Mouse (Mus musculus): Measurements from ENCODE around the gene Dlx5.

Dlx5 gene

DNA sequence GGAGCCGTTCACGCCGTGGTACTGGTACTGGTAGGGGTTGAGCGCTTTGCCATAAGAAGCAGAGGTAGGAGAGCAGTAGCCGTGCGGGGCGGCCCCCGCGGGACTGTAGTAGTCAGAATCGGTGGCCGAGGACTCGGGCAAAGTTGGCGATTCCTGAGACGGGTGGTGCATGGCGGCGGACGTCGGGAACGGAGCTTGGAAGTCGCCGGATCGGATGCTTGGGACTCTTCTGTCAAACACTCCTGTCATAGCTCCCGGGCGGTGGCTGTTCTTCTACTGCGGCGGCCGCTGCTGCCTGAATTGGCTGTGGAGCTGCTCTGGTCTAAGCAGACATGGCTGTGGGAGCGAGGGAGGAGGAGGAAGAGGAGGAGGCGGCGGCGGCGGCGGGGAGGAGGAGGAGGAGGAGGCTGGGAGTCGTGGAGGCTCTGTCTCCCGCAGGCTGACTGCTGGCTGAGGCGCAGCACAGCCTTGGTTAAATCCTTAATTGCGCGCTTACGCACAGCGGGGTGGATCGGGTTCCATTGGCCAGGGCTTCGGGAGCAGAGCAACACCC lies at the start of gene Dlx5:
Gene Dlx5 (minus strand): TSS at position 448 of the 553 bp plus-strand sequence.
- no peak for DNase-seq (ENCODE audit: low spot score)

GRCm38 (mm10) chr6:6931507-6931906 lies 49.6 kb upstream of the Dlx5 start:
- DNase-seq (ENCODE audit: low spot score): no peak

- no peak for DNase-seq (ENCODE audit: low spot score)
Observed at GRCm38 (mm10) chr6:6930831-6931230, 48.9 kb upstream of the Dlx5 start.

- DNase-seq (ENCODE audit: low spot score): no peak
Observed at GRCm38 (mm10) chr6:6925264-6925663, 43.4 kb upstream of the Dlx5 start.

GRCm38 (mm10) chr6:6917334-6917733 lies 35.4 kb upstream of the Dlx5 start:
- no peak for DNase-seq (ENCODE audit: low spot score)

GRCm38 (mm10) chr6:6915526-6915915 lies 33.6 kb upstream of the Dlx5 start:
- no peak for DNase-seq (ENCODE audit: low spot score)

DNA sequence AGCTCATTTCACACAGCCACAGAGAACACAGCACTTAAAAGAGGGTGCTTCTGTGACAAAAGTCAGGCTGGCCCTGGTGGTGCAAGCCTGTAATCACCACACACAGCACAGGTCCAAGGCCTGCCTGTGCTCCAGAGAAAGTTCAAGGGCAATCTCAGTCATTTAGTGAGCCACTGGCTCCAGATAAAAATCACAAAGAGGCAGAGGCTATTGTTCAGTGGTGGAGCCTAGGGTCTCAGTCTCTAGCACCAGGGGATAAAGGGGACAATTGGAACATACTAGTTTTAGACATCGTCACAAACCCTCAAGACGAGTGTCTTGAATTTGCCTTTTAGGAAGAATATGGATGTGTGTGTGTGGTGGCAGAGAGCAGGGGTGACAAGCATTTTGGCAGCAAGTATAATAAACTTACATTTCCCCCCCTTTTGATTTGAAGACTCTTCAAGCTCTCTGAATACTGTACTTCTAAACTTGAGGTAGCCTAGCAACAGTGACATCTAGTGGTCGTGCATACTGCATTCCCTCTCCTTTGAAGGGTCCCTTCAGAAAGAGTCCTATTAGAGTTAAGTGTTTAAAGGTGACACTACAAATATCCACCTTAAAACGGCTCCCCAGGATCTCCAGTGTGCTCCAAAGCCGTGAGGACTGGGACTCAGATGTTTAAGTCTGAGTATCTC lies 33.1 kb upstream of the Dlx5 start:
- peak; percentile 75 for DNase-seq (ENCODE audit: low spot score)

DNA sequence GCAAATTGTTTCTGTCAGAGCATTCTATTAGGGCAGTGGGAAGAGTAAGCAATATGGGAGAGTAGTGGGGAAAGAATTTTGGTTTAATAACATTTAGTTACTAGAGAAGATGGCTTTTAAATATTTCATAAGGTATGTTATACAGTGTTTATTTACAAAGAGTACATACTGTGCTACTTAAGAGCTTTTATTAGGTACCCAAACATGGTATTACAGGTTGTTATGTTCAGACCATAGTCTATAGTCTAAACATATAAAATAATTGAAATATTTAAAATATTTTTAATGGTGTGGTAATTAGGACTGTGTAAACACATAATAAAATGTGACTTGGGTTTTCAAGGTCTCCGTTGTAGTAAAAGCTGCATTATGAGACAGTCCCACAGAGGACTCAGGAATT lies 32.4 kb upstream of the Dlx5 start:
- DNase-seq (ENCODE audit: low spot score): no peak

DNA sequence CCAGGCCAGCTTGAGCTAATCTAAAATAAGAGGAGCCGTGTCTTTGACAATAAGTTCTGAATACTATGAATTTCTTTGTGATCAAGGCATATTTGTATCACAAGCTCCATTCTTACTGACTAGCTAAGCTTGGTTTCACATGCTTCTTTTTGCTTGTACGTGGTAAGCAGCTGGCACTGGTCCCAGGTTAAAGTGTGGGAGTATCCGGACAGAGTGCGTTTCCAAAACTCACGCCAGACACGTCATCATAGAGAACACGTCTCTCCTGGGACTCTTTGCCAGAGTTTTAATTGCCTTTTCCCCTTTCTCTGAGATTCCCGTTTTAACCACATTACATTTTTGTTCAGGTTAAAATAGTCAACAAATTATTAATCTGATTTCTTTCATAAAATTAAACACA lies 27.7 kb upstream of the Dlx5 start:
- DNase-seq (ENCODE audit: low spot score): peak; percentile 65

DNA sequence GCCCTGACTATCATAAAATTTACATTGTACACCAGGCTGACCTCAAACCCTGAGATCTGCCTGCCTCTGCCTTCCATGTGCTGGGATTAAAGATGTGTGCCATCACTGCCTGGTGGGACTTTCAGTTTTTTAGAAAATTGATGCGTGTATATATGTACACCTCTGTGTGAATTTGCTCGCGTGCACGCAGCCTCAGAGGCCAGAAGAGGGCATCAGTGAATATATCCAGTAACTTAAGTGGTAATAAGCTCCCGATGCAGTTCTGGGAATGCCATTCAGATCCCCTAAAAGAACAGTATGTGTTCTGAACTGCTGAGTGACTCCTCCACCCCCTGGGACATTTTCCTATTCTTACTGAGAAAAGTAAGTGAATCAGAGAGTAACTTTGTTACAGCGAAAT lies 8.2 kb upstream of the Dlx5 start:
- DNase-seq (ENCODE audit: low spot score): no peak

- DNase-seq (ENCODE audit: low spot score): no peak
Observed at GRCm38 (mm10) chr6:6886225-6886624, 4.3 kb upstream of the Dlx5 start.

GRCm38 (mm10) chr6:6884897-6885296 lies 3.0 kb upstream of the Dlx5 start:
- DNase-seq (ENCODE audit: low spot score): peak; percentile 14

GRCm38 (mm10) chr6:6882266-6882797 lies 447 bp upstream of the Dlx5 start:
- DNase-seq (ENCODE audit: low spot score): no peak

- no peak for DNase-seq (ENCODE audit: low spot score)
Observed at GRCm38 (mm10) chr6:6881115-6881637, 709 bp downstream of the Dlx5 start.

DNA sequence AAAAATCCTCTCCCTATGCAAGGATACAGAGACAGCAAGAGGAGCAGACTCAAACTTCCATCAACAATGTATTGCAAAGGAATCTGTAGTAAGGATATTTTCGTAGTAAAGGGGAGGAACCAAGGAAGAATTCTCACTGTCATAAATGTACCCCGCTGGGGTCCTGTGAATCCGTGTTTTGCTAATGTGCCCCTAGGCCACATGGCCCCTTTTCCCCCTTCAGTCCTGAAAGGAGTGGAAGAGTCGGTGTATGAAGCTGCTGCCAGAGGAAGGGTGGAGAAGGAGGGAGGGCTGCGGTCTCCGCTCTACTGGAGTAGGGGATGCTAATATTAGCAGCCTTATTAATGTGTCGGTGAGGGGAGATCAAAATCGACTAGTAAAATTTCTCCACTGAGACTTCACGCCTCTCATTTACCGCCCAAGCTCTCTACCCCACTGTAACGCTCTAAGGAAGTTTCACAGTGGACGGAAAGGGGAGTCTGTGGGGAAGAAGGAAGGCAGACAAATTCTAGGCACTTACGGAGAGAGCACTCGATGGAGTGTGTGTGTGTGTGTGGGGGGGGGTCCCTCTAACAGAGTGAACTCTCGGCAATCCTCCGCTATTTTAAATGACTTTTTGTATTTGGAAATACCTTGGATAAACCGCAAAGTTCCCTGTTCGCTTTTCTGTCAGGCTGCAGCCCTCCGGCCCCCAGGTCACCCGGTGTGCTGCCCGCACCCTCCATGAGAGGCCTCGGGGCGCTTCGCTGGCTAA lies 1.3 kb downstream of the Dlx5 start:
- no peak for DNase-seq (ENCODE audit: low spot score)

DNA sequence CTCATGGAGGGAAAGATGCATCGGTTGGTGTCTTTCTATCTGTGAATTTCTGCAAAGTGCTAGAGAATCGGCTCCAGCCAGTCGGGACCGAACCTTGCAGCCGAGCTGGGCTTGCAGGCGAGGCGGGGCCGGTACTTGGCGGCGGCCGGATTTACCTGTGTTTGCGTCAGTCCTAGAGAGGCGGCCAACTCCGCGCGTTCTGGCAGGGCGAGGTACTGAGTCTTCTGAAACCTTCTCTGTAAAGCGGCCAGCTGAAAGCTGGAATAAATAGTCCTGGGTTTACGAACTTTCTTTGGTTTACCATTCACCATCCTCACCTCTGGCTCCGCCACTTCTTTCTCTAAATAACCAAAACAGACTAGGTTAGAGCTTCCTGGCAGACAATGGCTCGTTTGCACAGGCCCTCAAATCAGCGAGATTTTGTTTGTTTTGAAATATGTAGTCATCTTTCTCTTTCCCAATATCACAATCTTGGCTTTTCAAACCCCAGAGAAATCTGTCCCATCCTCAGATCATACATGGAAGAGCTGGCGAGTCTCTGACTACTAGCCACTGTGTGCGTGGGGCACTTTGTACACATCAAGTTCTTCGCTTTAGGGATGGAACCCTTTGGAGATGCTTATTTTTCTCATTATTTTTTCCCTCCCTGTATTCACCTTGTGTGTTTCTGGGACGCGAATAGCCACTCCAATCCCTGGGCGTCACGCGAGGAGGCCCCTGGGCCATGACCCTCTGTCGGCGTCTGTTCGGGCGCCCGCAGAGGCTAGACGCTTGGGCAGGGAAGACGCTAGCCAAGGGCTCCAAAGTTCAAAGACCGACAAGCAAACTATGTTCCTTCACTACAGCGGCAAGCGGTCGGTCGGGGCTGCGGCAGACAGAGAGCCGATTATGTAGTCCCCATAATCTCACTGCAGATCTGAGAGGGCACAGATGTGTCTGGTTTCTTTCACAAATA lies 2.2 kb downstream of the Dlx5 start:
- DNase-seq (ENCODE audit: low spot score): no peak

- DNase-seq (ENCODE audit: low spot score): no peak
Observed at GRCm38 (mm10) chr6:6878841-6879291, 3.0 kb downstream of the Dlx5 start.

GRCm38 (mm10) chr6:6877981-6878840 lies 3.7 kb downstream of the Dlx5 start:
- no peak for DNase-seq (ENCODE audit: low spot score)

GRCm38 (mm10) chr6:6877346-6877910 lies 4.5 kb downstream of the Dlx5 start:
- no peak for DNase-seq (ENCODE audit: low spot score)

- DNase-seq (ENCODE audit: low spot score): no peak
Observed at GRCm38 (mm10) chr6:6876731-6877130, 5.2 kb downstream of the Dlx5 start.
